Mouse (Mus musculus) megakaryocyte, embryonic 14.5 days (primary cell): ENCODE results near the gene Casp7. TPM values are rescaled to one million over a fixed set of nuclear protein-coding genes. Genes with fewer than 3 reads are reported as not detected.

Source experiments
- H3K27me3 ChIP-seq: replicated peaks from 2 replicates; pipeline ENCODE3; 2012; ENCODE audit warnings: inconsistent platforms
- H3K36me3 ChIP-seq: replicated peaks from 2 replicates; pipeline ENCODE3; 2012; ENCODE audit warnings: low read length, inconsistent platforms, mixed read lengths
- H3K4me1 ChIP-seq: 2 replicates; pipeline ENCODE4 v1.6.1; 2012; ENCODE audit warnings: inconsistent platforms
- H3K4me3 ChIP-seq: replicated peaks from 2 replicates; pipeline ENCODE3; 2012; ENCODE audit warnings: moderate library complexity, mild to moderate bottlenecking, inconsistent platforms
- H3K9me3 ChIP-seq: 2 replicates; pipeline ENCODE4 v1.6.1; 2012; ENCODE audit warnings: inconsistent platforms
- FLI1 ChIP-seq: IDR thresholded peaks from 2 replicates; pipeline ENCODE4 v1.6.1; 2012; ENCODE audit warnings: low read length, inconsistent platforms, mixed read lengths
- GATA1 ChIP-seq: IDR thresholded peaks from 3 replicates; pipeline ENCODE4 v1.6.1; 2012; ENCODE audit warnings: mixed read lengths, low read length, inconsistent platforms, borderline replicate concordance
- polyA plus RNA-seq: library from polyadenylated mRNA; stranded (reverse); fragments of >175 nt; gene quantifications from 2 replicates; pipeline ENCODE4 v1.2.3, GENCODE M21; 2012; ENCODE audit warnings: low replicate concordance; ENCODE audit not compliant: insufficient read depth

Gene Casp7
- polyA plus RNA-seq, 1 experiment = 2.5 TPM

GRCm38 (mm10) chr19:56460241-56460640 lies 63.3 kb downstream of the Casp7 start:
- peaks cover 5% of the 10 kb centered on the region; the same call in 1 of the 2 replicates for H3K4me1 ChIP-seq
- peaks cover 10% of the 10 kb centered on the region for H3K9me3 ChIP-seq
- H3K4me3 ChIP-seq = no peak overlapping the region
- H3K36me3 ChIP-seq = no peaks in the 10 kb centered on the region
- TF ChIP-seq GATA1 (no peak), FLI1 (no peak)
- peaks cover 44% of the 10 kb centered on the region for H3K27me3 ChIP-seq

- Histone ChIP-seq H3K9me3 (peaks cover 10% of the 10 kb centered on the region), H3K27me3 (peaks cover 40% of the 10 kb centered on the region), H3K4me3 (no peak within 1 kb of the TSS), H3K36me3 (no peaks in the 10 kb centered on the region), H3K4me1 (peaks cover 5% of the 10 kb centered on the region; the same call in 1 of the 2 replicates)
- no peak for TF ChIP-seq FLI1
- no peak for TF ChIP-seq GATA1
Observed at GRCm38 (mm10) chr19:56461522-56462101, 64.7 kb downstream of the Casp7 start, which contains the start of gene Plekhs1. Gene Plekhs1, plus strand, starts transcription at chr19:56461640.

GRCm38 (mm10) chr19:56462786-56463185 lies 65.9 kb downstream of the Casp7 start:
- H3K4me1 ChIP-seq = peaks cover 5% of the 10 kb centered on the region; the same call in 1 of the 2 replicates
- TF ChIP-seq FLI1 = no peak
- no peak for TF ChIP-seq GATA1

GRCm38 (mm10) chr19:56466486-56466885 lies 69.6 kb downstream of the Casp7 start:
- Histone ChIP-seq H3K36me3 (no peaks in the 10 kb centered on the region), H3K4me3 (no peak overlapping the region), H3K4me1 (peaks cover 5% of the 10 kb centered on the region; the same call in 1 of the 2 replicates), H3K9me3 (peaks cover 10% of the 10 kb centered on the region), H3K27me3 (peaks cover 29% of the 10 kb centered on the region)
- no peak for TF ChIP-seq GATA1
- TF ChIP-seq FLI1 = no peak

More at GRCm38 (mm10) chr19:56462786-56463185, 65.9 kb downstream of the Casp7 start:
- Histone ChIP-seq H3K4me3 (no peak overlapping the region), H3K9me3 (peaks cover 10% of the 10 kb centered on the region), H3K27me3 (peaks cover 33% of the 10 kb centered on the region), H3K36me3 (no peaks in the 10 kb centered on the region)

GRCm38 (mm10) chr19:56470286-56471020 lies 73.5 kb downstream of the Casp7 start:
- Histone ChIP-seq H3K27me3 (peaks cover 38% of the 10 kb centered on the region), H3K4me3 (no peak overlapping the region), H3K4me1 (peaks cover 13% of the 10 kb centered on the region), H3K36me3 (no peaks in the 10 kb centered on the region), H3K9me3 (no peaks in the 10 kb centered on the region)
- no peak for TF ChIP-seq GATA1
- TF ChIP-seq FLI1 = no peak

- Histone ChIP-seq H3K36me3 (no peaks in the 10 kb centered on the region), H3K4me1 (peaks cover 28% of the 10 kb centered on the region), H3K27me3 (peaks cover 38% of the 10 kb centered on the region), H3K4me3 (no peak overlapping the region), H3K9me3 (no peaks in the 10 kb centered on the region)
- TF ChIP-seq FLI1 (no peak), GATA1 (no peak)
Observed at GRCm38 (mm10) chr19:56471934-56472333, 75.0 kb downstream of the Casp7 start.

GRCm38 (mm10) chr19:56474869-56475550 lies 78.1 kb downstream of the Casp7 start:
- TF ChIP-seq GATA1 (no peak), FLI1 (no peak)
- H3K4me3 ChIP-seq = peak overlapping the region; percentile 85
- no peaks in the 10 kb centered on the region for H3K36me3 ChIP-seq
- peaks cover 47% of the 10 kb centered on the region for H3K27me3 ChIP-seq
- H3K4me1 ChIP-seq = peaks cover 41% of the 10 kb centered on the region
- H3K9me3 ChIP-seq = no peaks in the 10 kb centered on the region

- H3K4me3 ChIP-seq = peak overlapping the region; percentile 24
- H3K27me3 ChIP-seq = peaks cover 45% of the 10 kb centered on the region
- no peaks in the 10 kb centered on the region for H3K9me3 ChIP-seq
- TF ChIP-seq GATA1 (no peak), FLI1 (no peak)
- H3K4me1 ChIP-seq = peaks cover 41% of the 10 kb centered on the region
- no peaks in the 10 kb centered on the region for H3K36me3 ChIP-seq
Observed at GRCm38 (mm10) chr19:56476546-56476945, 79.6 kb downstream of the Casp7 start.

- H3K4me1 ChIP-seq = peaks cover 41% of the 10 kb centered on the region
- peaks cover 40% of the 10 kb centered on the region for H3K27me3 ChIP-seq
- H3K36me3 ChIP-seq = no peaks in the 10 kb centered on the region
- TF ChIP-seq FLI1 (no peak), GATA1 (no peak)
- H3K9me3 ChIP-seq = peaks cover 2% of the 10 kb centered on the region; the same call in 1 of the 2 replicates
- peak overlapping the region; percentile 12 for H3K4me3 ChIP-seq
Observed at GRCm38 (mm10) chr19:56477253-56477652, 80.3 kb downstream of the Casp7 start.
